Mouse (Mus musculus): Measurements from ENCODE around the gene Rac2.

DNA sequence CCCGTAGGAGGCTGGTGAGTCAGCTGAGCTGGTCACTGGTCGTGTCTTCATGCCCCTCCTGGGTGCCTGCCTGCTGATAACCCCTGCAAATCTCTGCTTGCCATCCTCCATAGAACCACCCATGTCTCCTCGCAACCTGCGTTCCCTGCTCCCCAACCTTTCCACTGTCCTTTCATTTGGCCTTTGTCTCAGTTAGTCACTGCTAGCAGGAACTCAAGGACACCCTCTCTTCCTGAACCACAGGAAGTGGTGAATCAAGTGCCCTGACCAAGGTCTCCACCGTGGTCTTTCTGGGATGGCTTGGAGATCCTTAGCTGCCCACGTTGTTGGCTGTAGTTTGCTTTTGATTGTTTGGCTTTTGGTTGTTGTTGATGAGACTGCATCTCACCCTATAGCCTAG is 28.6 kb upstream of the Rac2 start:
- TF ChIP-seq CTCF (IDR thresholded peaks at IDR 0.05; ENCODE audit: low read depth, low read length) (no peak), POLR2A (IDR thresholded peaks at IDR 0.05; ENCODE audit: extremely low read depth, insufficient read depth, low read length) (no peak)
